12 mouse cellular contexts compared by ENCODE assay signal in genomic region chr17:86132534-86132933, GRCm38 (mm10). TPM values are rescaled to one million over a fixed set of nuclear protein-coding genes. Genes with fewer than 3 reads are reported as not detected.
DNase-seq lines count a peak whose midpoint lies in the region; ATAC-seq and TF ChIP-seq lines count a peak whose summit lies in the region.
"Had no signal": no experiment of that assay in that cellular context is flagged by ENCODE, and none has a peak within 500 bp of the region (broad histone marks: within the 10 kb centered on the region; RNA-seq: fewer than 3 reads in every experiment).

No protein-coding gene starts in this region.

- no peaks in the 10 kb centered on the region for H3K4me1 ChIP-seq in heart, postnatal 0 days (ENCODE audit: control insufficient read depth, insufficient read depth)
- no peaks in the 10 kb centered on the region for H3K4me1 ChIP-seq in heart, embryonic 12.5 days (replicated peaks)
- H3K4me1 ChIP-seq in stomach, postnatal 0 days (replicated peaks; ENCODE audit: control insufficient read depth, insufficient read depth), result no peaks in the 10 kb centered on the region
- H3K4me1 ChIP-seq: embryonic facial prominence, embryonic 12.5 days; hindbrain, embryonic 12.5 days; neural tube, embryonic 13.5 days had no signal

- H3K9ac ChIP-seq in heart, postnatal 0 days (replicated peaks; ENCODE audit: low read depth, low read length), result no peak overlapping the region
- H3K9ac ChIP-seq in heart, embryonic 12.5 days, result no peak overlapping the region
- H3K9ac ChIP-seq in stomach, postnatal 0 days (ENCODE audit: low read length), result no peak overlapping the region
- H3K9ac ChIP-seq: embryonic facial prominence, embryonic 12.5 days; hindbrain, embryonic 12.5 days; neural tube, embryonic 13.5 days had no signal

- no peak overlapping the region for H3K4me2 ChIP-seq in heart, postnatal 0 days (ENCODE audit: low read depth, low read length)
- no peak overlapping the region for H3K4me2 ChIP-seq in heart, embryonic 12.5 days
- H3K4me2 ChIP-seq in stomach, postnatal 0 days (replicated peaks; ENCODE audit: low read depth), result no peak overlapping the region
- H3K4me2 ChIP-seq: embryonic facial prominence, embryonic 12.5 days; hindbrain, embryonic 12.5 days; neural tube, embryonic 13.5 days had no signal

- no peaks in the 10 kb centered on the region for H3K27me3 ChIP-seq in heart, postnatal 0 days (ENCODE audit: control insufficient read depth, insufficient read depth, low read length)
- no peaks in the 10 kb centered on the region for H3K27me3 ChIP-seq in heart, embryonic 12.5 days (replicated peaks)
- H3K27me3 ChIP-seq in stomach, postnatal 0 days (ENCODE audit: control insufficient read depth, insufficient read depth, low read length), result no peaks in the 10 kb centered on the region
- H3K27me3 ChIP-seq: embryonic facial prominence, embryonic 12.5 days; hindbrain, embryonic 12.5 days; neural tube, embryonic 13.5 days had no signal

- no peak for ATAC-seq in heart, postnatal 0 days (ENCODE audit: insufficient read depth, low read depth)
- no peak for ATAC-seq in heart, embryonic 12.5 days (ENCODE audit: insufficient number of reproducible peaks, low FRiP score)
- no peak for ATAC-seq in stomach, postnatal 0 days (ENCODE audit: low FRiP score, low TSS enrichment)
- no peak for ATAC-seq in inflammation-experienced regulatory T-cells, adult 6 months

- no peak overlapping the region for H3K4me3 ChIP-seq in heart, postnatal 0 days (ENCODE audit: low read depth, low read length)
- H3K4me3 ChIP-seq in heart, embryonic 12.5 days, result no peak overlapping the region
- no peak overlapping the region for H3K4me3 ChIP-seq in stomach, postnatal 0 days (ENCODE audit: low read depth, low read length)
- H3K4me3 ChIP-seq: embryonic facial prominence, embryonic 12.5 days; hindbrain, embryonic 12.5 days; neural tube, embryonic 13.5 days had no signal

- H3K27ac ChIP-seq in heart, postnatal 0 days (ENCODE audit: low read depth), result no peak overlapping the region
- no peak overlapping the region for H3K27ac ChIP-seq in heart, embryonic 12.5 days (ENCODE audit: poor library complexity, severe bottlenecking)
- H3K27ac ChIP-seq in stomach, postnatal 0 days (replicated peaks), result no peak overlapping the region
- H3K27ac ChIP-seq: embryonic facial prominence, embryonic 12.5 days; hindbrain, embryonic 12.5 days; macrophage; neural tube, embryonic 13.5 days had no signal

- H3K36me3 ChIP-seq in heart, postnatal 0 days (replicated peaks; ENCODE audit: control insufficient read depth, insufficient read depth, low read length), result peaks cover 31% of the 10 kb centered on the region
- H3K36me3 ChIP-seq in heart, embryonic 12.5 days, result peaks cover 51% of the 10 kb centered on the region
- H3K36me3 ChIP-seq in stomach, postnatal 0 days (ENCODE audit: control insufficient read depth, insufficient read depth, low read length), result peaks cover 4% of the 10 kb centered on the region; the same call in 1 of the 2 replicates

- H3K9me3 ChIP-seq in heart, postnatal 0 days (replicated peaks; ENCODE audit: control insufficient read depth, low read length), result no peaks in the 10 kb centered on the region
- H3K9me3 ChIP-seq in heart, embryonic 12.5 days (replicated peaks), result no peaks in the 10 kb centered on the region
- H3K9me3 ChIP-seq in stomach, postnatal 0 days (ENCODE audit: control insufficient read depth, low read length), result no peaks in the 10 kb centered on the region
- H3K9me3 ChIP-seq: embryonic facial prominence, embryonic 12.5 days; hindbrain, embryonic 12.5 days; neural tube, embryonic 13.5 days had no signal

- 67% methylated on average over 5 of the region's 5 CpGs for WGBS in heart, postnatal 0 days
- 70% methylated on average over 5 of the region's 5 CpGs for WGBS in heart, embryonic 12.5 days
- 62% methylated on average over 5 of the region's 5 CpGs for WGBS in stomach, postnatal 0 days

- no peak for DNase-seq in heart, postnatal 0 days (ENCODE audit: low spot score)
- DNase-seq in urinary bladder, postnatal 14 days (ENCODE audit: low spot score), result peak; percentile 15
- DNase-seq in urinary bladder, postnatal 10 days (ENCODE audit: low spot score), result no peak
- DNase-seq in heart, postnatal 4 days, result peak; percentile 14
- no peak for DNase-seq in stomach, postnatal 0 days (ENCODE audit: low spot score)
- DNase-seq in ovary, postnatal 14 days (ENCODE audit: low spot score), result no peak

- peak; percentile 49 for TF ChIP-seq CTCF in heart, postnatal 0 days (IDR thresholded peaks at IDR 0.05; ENCODE audit: low read depth)
- TF ChIP-seq CTCF in stomach, postnatal 0 days (IDR thresholded peaks at IDR 0.05; ENCODE audit: low read depth), result peak; percentile 67

- no peak for TF ChIP-seq EP300 in heart, postnatal 0 days (IDR thresholded peaks at IDR 0.05; ENCODE audit: low read depth)
- TF ChIP-seq EP300 in stomach, postnatal 0 days (optimal IDR thresholded peaks at IDR 0.05), result no peak

RNA-seq across cellular contexts. Expression of gene Srbd1, which starts 12.4 kb away (rescaled TPM):
- 3.7 and 4.3 TPM in 2 replicates for total RNA-seq in heart, postnatal 0 days (2014; rRNA removed; ENCODE audit: low replicate concordance)
- polyA plus RNA-seq in heart, postnatal 0 days (2015; fragmentation: Nextera tagmentation; extraction: Ambion mirVana), result 5.4 and 6.3 TPM in 2 replicates
- 13.1 and 14.0 TPM in 2 replicates for polyA plus RNA-seq in heart, embryonic 12.5 days (2016; fragmentation: Nextera tagmentation; extraction: Ambion mirVana)
- total RNA-seq in heart, postnatal 4 days (2021), result 10 to 100 TPM; 19.5 to 19.9 TPM
- polyA plus RNA-seq in stomach, postnatal 0 days (2015; fragmentation: Nextera tagmentation; extraction: Ambion mirVana), result 4.4 and 5.0 TPM in 2 replicates
- 10 to 100 TPM; 11.2 to 13.0 (median 11.3) TPM for polyA plus RNA-seq in inflammation-experienced regulatory T-cells, adult 6 months (2017; shearing (Covaris generic))

RNA-seq across cellular contexts. Expression of gene Prkce, which starts 35.1 kb away (rescaled TPM):
- total RNA-seq in heart, postnatal 0 days (2014; rRNA removed; ENCODE audit: low replicate concordance), result 12.6 and 14.8 TPM in 2 replicates
- polyA plus RNA-seq in heart, postnatal 0 days (2015; fragmentation: Nextera tagmentation; extraction: Ambion mirVana), result 7.8 and 8.1 TPM in 2 replicates
- 12.0 and 14.6 TPM in 2 replicates for polyA plus RNA-seq in heart, embryonic 12.5 days (2016; fragmentation: Nextera tagmentation; extraction: Ambion mirVana)
- 10 to 100 TPM; 33.8 to 35.5 TPM for total RNA-seq in heart, postnatal 4 days (2021)
- polyA plus RNA-seq in stomach, postnatal 0 days (2015; fragmentation: Nextera tagmentation; extraction: Ambion mirVana), result 3.0 and 3.4 TPM in 2 replicates
- 1 to 10 TPM; 2.8 to 6.4 (median 5.2) TPM for polyA plus RNA-seq in inflammation-experienced regulatory T-cells, adult 6 months (2017; shearing (Covaris generic))

Comparison
In these comparisons a context has a peak if more than half of its experiments do, and no peak if none do; other contexts are left out.
1. DNase-seq: peak in urinary bladder, postnatal 14 days (single experiment) and heart, postnatal 4 days (single experiment); none in heart, postnatal 0 days (single experiment), urinary bladder, postnatal 10 days (single experiment), stomach, postnatal 0 days (single experiment) and ovary, postnatal 14 days (single experiment).